Mouse (Mus musculus) kidney, adult 11 months (tissue): ENCODE data around the gene Cenpu.
"Not testable (repeated sequence)": the region's sequence is repeated elsewhere in the genome, so short reads cannot be mapped to it uniquely, and the experiment has no call there.

Experiments used
- DNase-seq: peaks from one replicate; pipeline ENCODE4 v3.0.0; 2022

Cenpu gene

DNA sequence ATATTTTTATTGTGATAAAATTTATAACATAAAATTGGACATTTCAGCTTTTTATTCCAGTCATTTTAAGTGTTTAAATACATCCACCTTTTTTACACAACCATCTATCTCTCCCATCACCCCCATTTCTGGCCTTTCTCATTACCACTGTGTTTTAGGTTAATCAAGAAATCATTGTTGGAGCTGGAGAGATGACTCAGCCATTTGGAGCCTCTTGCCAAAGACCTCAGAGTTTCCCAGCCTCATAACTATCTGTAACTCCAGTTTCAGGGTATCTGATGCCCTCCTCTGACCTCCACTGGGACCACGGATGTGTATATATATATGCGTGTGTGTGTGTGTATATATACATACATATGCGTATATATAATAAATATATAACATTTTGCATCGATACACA lies 799 bp upstream of the Cenpu start:
- DNase-seq: no peak

DNA sequence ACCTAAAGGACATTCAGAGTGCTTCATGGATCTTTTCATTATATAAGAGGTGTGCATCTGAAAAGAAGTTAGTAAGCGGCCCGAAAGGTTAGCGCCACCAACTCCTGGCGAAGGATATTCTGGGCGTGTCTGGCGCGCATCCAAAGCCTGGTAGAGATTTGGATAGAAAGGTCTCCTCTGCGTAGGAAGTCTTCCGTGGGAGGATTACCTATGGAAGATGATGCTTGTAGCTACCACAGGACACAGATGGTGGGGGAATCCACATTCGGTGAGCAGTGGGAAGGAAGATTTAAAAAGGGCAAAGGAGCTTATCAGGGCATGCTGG lies 575 bp downstream of the Cenpu start:
- DNase-seq: peak; percentile 21

DNA sequence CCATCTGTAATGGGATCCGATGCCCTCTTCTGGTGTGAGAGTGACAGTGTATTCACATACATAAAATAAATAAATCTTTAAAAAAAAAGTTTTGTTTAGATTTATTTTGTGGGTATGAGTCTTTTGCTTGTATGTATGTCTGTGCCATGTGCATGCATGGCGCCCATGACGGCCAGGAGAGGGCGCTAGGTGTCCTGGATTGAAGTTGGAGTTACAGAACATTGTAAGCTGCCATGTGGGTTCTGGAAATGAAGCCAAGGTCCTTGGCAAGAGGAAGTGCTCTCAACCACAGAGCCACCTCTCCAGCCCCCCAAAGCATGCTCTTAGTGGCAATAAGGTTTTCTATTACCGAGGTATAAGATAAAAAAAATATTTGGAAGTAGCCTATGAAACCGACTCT lies 7.6 kb downstream of the Cenpu start:
- no peak for DNase-seq

DNA sequence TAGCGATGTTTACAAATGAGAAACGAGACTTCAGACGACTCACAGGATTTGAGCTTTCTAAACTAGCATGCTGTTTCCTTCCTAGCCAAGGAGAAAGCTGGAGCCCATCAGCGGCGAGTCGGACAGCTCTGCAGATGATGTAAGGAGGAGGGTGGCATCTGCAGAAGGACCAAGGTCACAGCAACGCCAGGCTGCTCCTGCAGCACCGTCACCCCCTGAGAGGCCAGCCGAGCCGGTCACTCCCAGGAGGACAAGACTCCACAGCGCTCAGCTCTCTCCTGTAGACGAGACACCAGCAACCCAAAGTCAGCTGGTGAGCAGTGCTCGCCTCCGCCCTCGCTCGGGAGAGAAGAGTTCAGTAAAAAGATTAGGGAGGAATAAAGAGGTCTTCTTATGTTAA lies 10.5 kb downstream of the Cenpu start:
- no peak for DNase-seq

- DNase-seq: no peak
These were observed 15.2 kb downstream of the Cenpu start for GRCm38 (mm10) chr8:46566914-46567529.

- DNase-seq: no peak
These were observed 16.1 kb downstream of the Cenpu start for GRCm38 (mm10) chr8:46567946-46568345.

- no peak for DNase-seq
These were observed 17.1 kb downstream of the Cenpu start for GRCm38 (mm10) chr8:46568942-46569341.

DNA sequence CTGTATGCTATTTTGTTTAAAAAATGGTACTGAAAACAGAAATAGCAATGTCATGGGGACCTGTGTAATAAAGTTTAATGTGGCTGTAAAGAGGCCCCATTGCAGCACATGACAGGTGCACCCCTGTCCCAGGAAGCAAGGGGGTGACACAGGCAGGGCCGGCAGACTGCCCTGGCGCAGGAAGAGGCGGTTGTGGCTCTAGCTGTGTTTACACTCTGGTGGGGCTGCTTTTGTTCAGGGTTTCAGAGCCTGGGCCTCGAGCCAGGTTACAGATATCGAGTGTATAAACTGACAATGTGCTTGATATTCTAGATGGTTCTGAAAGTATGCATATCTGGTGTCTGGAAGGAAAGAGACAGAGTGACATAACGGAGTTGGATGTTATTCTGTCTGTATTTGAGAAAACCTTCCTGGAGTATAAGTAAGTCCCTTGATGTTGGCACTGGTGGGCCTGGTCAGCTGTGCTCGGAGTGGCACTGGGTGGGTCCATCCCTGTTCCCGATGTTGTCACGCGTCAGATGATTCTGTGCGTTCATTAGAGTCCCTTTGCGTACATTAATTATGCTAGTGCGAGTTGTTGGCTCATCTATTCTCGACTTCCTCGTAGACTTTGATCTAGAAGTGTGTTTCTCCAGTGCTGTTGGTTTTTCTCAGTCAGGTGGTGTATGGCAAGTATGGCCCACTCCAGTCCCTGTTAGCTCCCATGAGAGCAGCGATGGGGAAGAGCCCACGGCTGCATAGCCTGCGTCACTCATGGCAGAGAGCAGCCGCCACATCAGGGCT lies 18.0 kb downstream of the Cenpu start:
- DNase-seq: no peak

- no peak for DNase-seq
These were observed 18.8 kb downstream of the Cenpu start for GRCm38 (mm10) chr8:46570673-46571072.

DNA sequence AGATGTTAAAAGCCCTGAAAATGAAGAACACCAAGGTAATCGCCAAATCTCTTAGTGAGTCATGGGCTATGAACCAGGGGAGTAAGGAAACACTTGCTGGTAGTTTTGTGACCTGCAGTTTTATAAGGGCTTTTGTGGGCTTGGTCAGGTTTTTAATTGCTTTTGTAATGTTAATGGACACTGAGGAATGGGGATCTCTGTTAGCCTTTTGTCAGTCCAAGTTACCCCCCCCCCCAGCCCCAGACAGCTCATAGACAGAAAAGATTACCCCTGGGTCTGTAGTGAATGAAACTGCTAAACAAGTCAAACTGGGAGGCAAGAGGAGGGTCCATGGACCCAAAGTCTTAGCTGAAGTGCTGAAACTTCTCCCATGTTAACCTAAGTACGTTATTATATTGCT lies 21.6 kb downstream of the Cenpu start:
- DNase-seq: no peak

GRCm38 (mm10) chr8:46573964-46574363 lies 22.1 kb downstream of the Cenpu start:
- no peak for DNase-seq

DNA sequence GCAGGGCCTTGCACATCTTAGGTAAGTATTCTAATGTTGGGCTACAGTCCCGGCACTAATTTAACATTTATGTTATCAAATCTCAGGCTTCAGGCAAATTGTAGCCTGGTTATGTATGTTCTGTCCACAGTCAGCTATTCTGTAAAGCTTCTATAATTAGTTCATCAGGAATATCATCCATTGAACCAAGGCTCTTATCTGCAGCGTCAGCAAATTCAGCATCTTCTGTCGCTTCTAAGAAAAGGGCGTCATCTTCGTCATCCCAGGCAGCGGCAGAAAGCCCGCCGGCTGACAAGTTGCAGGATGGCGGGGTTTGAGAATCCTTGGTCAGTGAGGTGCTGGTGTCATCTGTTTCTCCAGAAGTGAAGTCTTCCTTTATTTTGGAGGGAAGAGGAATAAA lies 27.0 kb downstream of the Cenpu start:
- DNase-seq: no peak

GRCm38 (mm10) chr8:46584328-46584727 lies 32.5 kb downstream of the Cenpu start:
- not testable (repeated sequence) for DNase-seq

- no peak for DNase-seq
These were observed 33.7 kb downstream of the Cenpu start for GRCm38 (mm10) chr8:46585576-46585975.

- DNase-seq: no peak
These were observed 36.1 kb downstream of the Cenpu start for GRCm38 (mm10) chr8:46587911-46588310.

DNA sequence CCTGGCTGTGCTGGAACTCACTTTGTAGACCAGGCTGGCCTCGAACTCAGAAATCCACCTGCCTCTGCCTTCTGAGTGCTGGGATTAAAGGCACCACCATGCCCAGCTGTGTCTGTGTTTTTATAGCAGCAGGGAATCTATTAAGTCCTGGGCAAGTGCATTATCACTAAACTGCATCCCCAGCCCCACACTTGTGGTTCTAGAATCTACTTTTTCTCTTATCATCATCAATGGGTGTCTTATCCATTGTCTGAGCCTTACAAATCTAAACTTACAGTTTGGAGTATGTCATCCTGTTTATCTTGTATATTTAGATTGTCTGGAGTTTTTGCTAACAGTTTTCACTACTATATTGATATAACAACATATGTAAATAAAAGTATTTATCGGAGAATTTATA lies 36.8 kb downstream of the Cenpu start:
- DNase-seq: no peak

DNA sequence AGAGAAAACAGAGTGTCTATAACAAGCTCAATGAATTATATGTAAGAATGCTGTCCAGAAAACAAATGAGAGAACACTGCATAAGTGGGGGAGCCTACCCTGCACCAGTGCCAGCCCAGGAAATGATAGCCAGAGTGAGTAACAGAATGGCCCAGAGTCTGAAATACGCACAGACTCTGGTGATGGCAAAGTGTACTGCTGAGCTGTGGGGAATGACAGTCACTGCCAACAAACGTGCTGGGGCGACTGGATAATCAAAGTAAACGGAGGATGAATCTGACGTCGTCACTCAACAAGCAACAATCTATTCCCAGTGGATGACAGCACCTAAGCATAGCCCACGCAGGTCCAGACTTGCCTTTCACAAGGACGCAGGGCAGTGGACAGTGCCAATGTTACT lies 41.2 kb downstream of the Cenpu start:
- DNase-seq: no peak

DNA sequence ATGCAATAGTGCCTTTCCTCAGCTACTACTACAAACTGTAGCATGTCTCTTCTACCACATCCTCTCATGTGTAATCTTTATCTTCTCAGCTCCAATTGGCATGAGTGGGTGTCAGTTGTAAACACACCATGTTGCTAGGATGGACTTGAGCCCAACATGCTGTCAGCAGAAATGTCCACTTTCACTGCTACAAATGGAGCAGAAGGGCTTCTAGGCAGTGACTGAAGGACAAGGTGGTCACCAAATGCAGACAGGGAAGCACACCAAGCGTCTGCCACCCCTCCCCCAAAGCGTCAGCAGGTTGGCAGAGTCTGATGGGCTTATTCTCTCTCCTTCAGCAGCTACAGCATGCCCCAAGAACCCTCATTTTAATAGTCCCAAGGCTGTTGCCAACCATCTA lies 41.9 kb downstream of the Cenpu start:
- DNase-seq: no peak

GRCm38 (mm10) chr8:46595593-46595992 lies 43.8 kb downstream of the Cenpu start:
- peak; percentile 63 for DNase-seq

GRCm38 (mm10) chr8:46596530-46596929 lies 44.7 kb downstream of the Cenpu start:
- DNase-seq: no peak

- DNase-seq: no peak
These were observed 45.6 kb downstream of the Cenpu start for GRCm38 (mm10) chr8:46597411-46597810.

DNA sequence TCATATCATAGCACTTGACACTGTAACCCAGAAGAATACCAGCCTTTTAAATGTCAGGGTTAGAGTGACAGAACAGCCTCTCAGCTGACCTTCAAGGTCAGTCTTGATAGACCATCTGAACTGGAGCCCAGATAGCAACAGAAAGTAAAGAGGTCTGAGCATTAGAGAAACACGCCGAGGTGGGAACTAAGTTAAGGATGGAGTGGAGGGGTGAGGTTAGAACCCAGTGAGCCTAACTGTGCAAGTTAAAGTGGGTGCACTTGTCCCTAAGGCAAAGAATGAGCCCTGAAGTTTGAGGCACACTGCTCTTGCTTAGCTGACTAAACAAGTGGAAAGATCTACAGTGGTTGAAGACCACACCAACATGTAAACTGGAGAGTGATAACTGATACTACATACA lies 46.3 kb downstream of the Cenpu start:
- no peak for DNase-seq

DNA sequence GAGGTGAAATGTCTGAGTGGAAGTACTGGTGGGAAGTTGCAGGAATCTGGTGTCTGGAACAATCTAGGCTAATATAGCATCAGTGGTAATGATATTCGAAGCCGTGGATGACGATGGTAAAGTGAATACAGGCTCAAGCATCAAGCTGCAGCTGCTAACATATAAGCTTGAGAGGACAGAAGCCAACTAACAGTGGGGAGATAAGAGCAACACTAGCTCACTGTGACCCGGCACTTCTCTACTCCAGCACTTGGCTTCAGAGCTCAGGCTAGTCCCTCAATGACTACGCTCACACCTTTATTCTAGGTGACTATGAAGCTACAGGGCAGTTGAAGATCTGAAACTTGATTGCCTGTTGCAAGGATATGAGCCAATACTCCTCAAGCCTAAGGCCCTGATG lies 46.9 kb downstream of the Cenpu start:
- no peak for DNase-seq

DNA sequence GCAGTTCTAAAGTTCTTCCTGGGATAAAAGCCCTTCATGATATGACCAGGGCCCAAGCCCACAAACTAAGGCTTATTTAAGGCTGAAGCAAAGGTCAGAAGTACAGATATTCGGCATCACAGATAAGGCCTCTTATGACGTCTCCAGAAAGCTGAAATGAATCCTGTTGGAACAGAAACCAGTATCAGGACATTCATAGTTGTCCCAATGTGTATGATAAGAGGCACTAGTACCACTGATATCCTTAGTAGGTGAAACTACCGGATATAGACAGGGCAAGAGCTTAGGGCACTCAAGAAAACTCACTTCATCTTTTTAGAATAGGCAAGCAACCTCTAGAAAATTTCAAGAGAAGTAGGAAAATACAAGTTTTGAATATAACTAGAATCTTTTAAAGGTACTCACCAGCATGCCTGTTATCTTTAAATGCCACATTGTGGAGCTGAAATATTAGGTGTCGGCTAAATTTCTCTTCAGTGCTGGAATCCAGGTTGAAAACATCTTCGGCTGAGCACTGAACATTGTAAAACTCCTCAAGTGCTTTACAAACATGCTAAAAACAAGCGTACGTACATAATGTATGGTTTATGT lies 47.6 kb downstream of the Cenpu start:
- no peak for DNase-seq
